Mouse (Mus musculus): ENCODE data around the gene Tcl1b1.
"Not testable (repeated sequence)": the region's sequence is repeated elsewhere in the genome, so short reads cannot be mapped to it uniquely, and the experiment has no call there.

Tcl1b1 gene

GRCm38 (mm10) chr12:105159390-105159789 lies at the start of gene Tcl1b1:
Gene Tcl1b1, plus strand, starts transcription at chr12:105159690.
- in situ Hi-C loops (cut with MboI; ENCODE audit: low pct_unique_long_range_greater_than_20kb in 1 of 2, low sequenced_read_pairs in 2 of 2, unreplicated experiment in 1 of 2), result no loop called here

- in situ Hi-C loops (cut with MboI; ENCODE audit: low pct_unique_long_range_greater_than_20kb in 1 of 2, low sequenced_read_pairs in 2 of 2, unreplicated experiment in 1 of 2), result no loop called here
Observed at GRCm38 (mm10) chr12:105109812-105110211, 49.7 kb upstream of the Tcl1b1 start.

- in situ Hi-C loops (cut with MboI; ENCODE audit: low pct_unique_long_range_greater_than_20kb in 1 of 2, low sequenced_read_pairs in 2 of 2, unreplicated experiment in 1 of 2), result no loop called here
Observed at GRCm38 (mm10) chr12:105112321-105112988, 47.0 kb upstream of the Tcl1b1 start.

- in situ Hi-C loops (cut with MboI; ENCODE audit: low pct_unique_long_range_greater_than_20kb in 1 of 2, low sequenced_read_pairs in 2 of 2, unreplicated experiment in 1 of 2), result no loop called here
Observed at GRCm38 (mm10) chr12:105116648-105117047, 42.8 kb upstream of the Tcl1b1 start.

GRCm38 (mm10) chr12:105125362-105125761 lies 34.1 kb upstream of the Tcl1b1 start:
- in situ Hi-C loops (cut with MboI; ENCODE audit: low pct_unique_long_range_greater_than_20kb in 1 of 2, low sequenced_read_pairs in 2 of 2, unreplicated experiment in 1 of 2), result loop anchor here in 1 of 2 experiments (5.0 kb wide), 1 partner anchor 83 kb away; no protein-coding TSS in a partner anchor

- in situ Hi-C loops (cut with MboI; ENCODE audit: low pct_unique_long_range_greater_than_20kb in 1 of 2, low sequenced_read_pairs in 2 of 2, unreplicated experiment in 1 of 2), result loop anchor here in 1 of 2 experiments (5.0 kb wide), 1 partner anchor 84 kb away; no protein-coding TSS in a partner anchor
Observed at GRCm38 (mm10) chr12:105126516-105126915, 33.0 kb upstream of the Tcl1b1 start.

GRCm38 (mm10) chr12:105127607-105128006 lies 31.9 kb upstream of the Tcl1b1 start:
- in situ Hi-C loops (cut with MboI; ENCODE audit: low pct_unique_long_range_greater_than_20kb in 1 of 2, low sequenced_read_pairs in 2 of 2, unreplicated experiment in 1 of 2), result loop anchor here in 1 of 2 experiments (5.0 kb wide), 1 partner anchor 85 kb away; no protein-coding TSS in a partner anchor

- in situ Hi-C loops (cut with MboI; ENCODE audit: low pct_unique_long_range_greater_than_20kb in 1 of 2, low sequenced_read_pairs in 2 of 2, unreplicated experiment in 1 of 2), result loop anchor here in 1 of 2 experiments (5.0 kb wide), 1 partner anchor 87 kb away; no protein-coding TSS in a partner anchor
Observed at GRCm38 (mm10) chr12:105129494-105130205, 29.8 kb upstream of the Tcl1b1 start.

- in situ Hi-C loops (cut with MboI; ENCODE audit: low pct_unique_long_range_greater_than_20kb in 1 of 2, low sequenced_read_pairs in 2 of 2, unreplicated experiment in 1 of 2), result not testable (repeated sequence)
Observed at GRCm38 (mm10) chr12:105134167-105134566, 25.3 kb upstream of the Tcl1b1 start.

- in situ Hi-C loops (cut with MboI; ENCODE audit: low pct_unique_long_range_greater_than_20kb in 1 of 2, low sequenced_read_pairs in 2 of 2, unreplicated experiment in 1 of 2), result not testable (repeated sequence)
Observed at GRCm38 (mm10) chr12:105134826-105135225, 24.7 kb upstream of the Tcl1b1 start.

- in situ Hi-C loops (cut with MboI; ENCODE audit: low pct_unique_long_range_greater_than_20kb in 1 of 2, low sequenced_read_pairs in 2 of 2, unreplicated experiment in 1 of 2), result not testable (repeated sequence)
Observed at GRCm38 (mm10) chr12:105137729-105138128, 21.8 kb upstream of the Tcl1b1 start.

GRCm38 (mm10) chr12:105143096-105143495 lies 16.4 kb upstream of the Tcl1b1 start:
- in situ Hi-C loops (cut with MboI; ENCODE audit: low pct_unique_long_range_greater_than_20kb in 1 of 2, low sequenced_read_pairs in 2 of 2, unreplicated experiment in 1 of 2), result no loop called here

GRCm38 (mm10) chr12:105144928-105145327 lies 14.6 kb upstream of the Tcl1b1 start:
- in situ Hi-C loops (cut with MboI; ENCODE audit: low pct_unique_long_range_greater_than_20kb in 1 of 2, low sequenced_read_pairs in 2 of 2, unreplicated experiment in 1 of 2), result not testable (repeated sequence)

- in situ Hi-C loops (cut with MboI; ENCODE audit: low pct_unique_long_range_greater_than_20kb in 1 of 2, low sequenced_read_pairs in 2 of 2, unreplicated experiment in 1 of 2), result no loop called here
Observed at GRCm38 (mm10) chr12:105145714-105146113, 13.8 kb upstream of the Tcl1b1 start, which contains the start of gene Tcl1b2. Gene Tcl1b2, plus strand, starts transcription at chr12:105146014.

- in situ Hi-C loops (cut with MboI; ENCODE audit: low pct_unique_long_range_greater_than_20kb in 1 of 2, low sequenced_read_pairs in 2 of 2, unreplicated experiment in 1 of 2), result not testable (repeated sequence)
Observed at GRCm38 (mm10) chr12:105155286-105155685, 4.2 kb upstream of the Tcl1b1 start.

GRCm38 (mm10) chr12:105158842-105159241 lies 648 bp upstream of the Tcl1b1 start:
- in situ Hi-C loops (cut with MboI; ENCODE audit: low pct_unique_long_range_greater_than_20kb in 1 of 2, low sequenced_read_pairs in 2 of 2, unreplicated experiment in 1 of 2), result no loop called here

- in situ Hi-C loops (cut with MboI; ENCODE audit: low pct_unique_long_range_greater_than_20kb in 1 of 2, low sequenced_read_pairs in 2 of 2, unreplicated experiment in 1 of 2), result no loop called here
Observed at GRCm38 (mm10) chr12:105166734-105167133, 7.2 kb downstream of the Tcl1b1 start.

GRCm38 (mm10) chr12:105173366-105173765 lies 13.9 kb downstream of the Tcl1b1 start:
- in situ Hi-C loops (cut with MboI; ENCODE audit: low pct_unique_long_range_greater_than_20kb in 1 of 2, low sequenced_read_pairs in 2 of 2, unreplicated experiment in 1 of 2), result no loop called here

GRCm38 (mm10) chr12:105174318-105174717 lies 14.8 kb downstream of the Tcl1b1 start:
- in situ Hi-C loops (cut with MboI; ENCODE audit: low pct_unique_long_range_greater_than_20kb in 1 of 2, low sequenced_read_pairs in 2 of 2, unreplicated experiment in 1 of 2), result not testable (repeated sequence)
